16 mouse cellular contexts compared by ENCODE assay signal in genomic region chr7:132793467-132793866, GRCm38 (mm10). TPM values are rescaled to one million over a fixed set of nuclear protein-coding genes. Genes with fewer than 3 reads are reported as not detected.
DNase-seq lines count a peak whose midpoint lies in the region; ATAC-seq lines count a peak whose summit lies in the region.
"Had no signal": no experiment of that assay in that cellular context is flagged by ENCODE, and none has a peak within 500 bp of the region (broad histone marks: within the 10 kb centered on the region; RNA-seq: fewer than 3 reads in every experiment).

No protein-coding gene starts in this region.

- no peak overlapping the region for H3K4me2 ChIP-seq in kidney, embryonic 16.5 days (replicated peaks; ENCODE audit: low read depth, low read length)
- no peak overlapping the region for H3K4me2 ChIP-seq in stomach, embryonic 16.5 days (ENCODE audit: low read depth, low read length)
- H3K4me2 ChIP-seq: forebrain, embryonic 12.5 days; hindbrain, embryonic 13.5 days; liver, embryonic 11.5 days had no signal

- no peaks in the 10 kb centered on the region for H3K27me3 ChIP-seq in kidney, embryonic 16.5 days (ENCODE audit: insufficient read depth, low read length)
- H3K27me3 ChIP-seq in stomach, embryonic 16.5 days (ENCODE audit: control insufficient read depth, insufficient read depth, low read length): no peaks in the 10 kb centered on the region
- H3K27me3 ChIP-seq: forebrain, embryonic 12.5 days; hindbrain, embryonic 13.5 days had no signal

- no peak overlapping the region for H3K4me3 ChIP-seq in kidney, embryonic 16.5 days (ENCODE audit: low read length)
- H3K4me3 ChIP-seq in stomach, embryonic 16.5 days (replicated peaks; ENCODE audit: low read length): no peak overlapping the region
- H3K4me3 ChIP-seq: embryonic facial prominence, embryonic 10.5 days; forebrain, embryonic 12.5 days; hindbrain, embryonic 13.5 days; midbrain, embryonic 10.5 days had no signal

- 53% methylated on average over 6 of the region's 6 CpGs for WGBS in kidney, embryonic 16.5 days
- 62% methylated on average over 6 of the region's 6 CpGs for WGBS in stomach, embryonic 16.5 days

- H3K36me3 ChIP-seq in kidney, embryonic 16.5 days (ENCODE audit: insufficient read depth, low read length): no peaks in the 10 kb centered on the region
- H3K36me3 ChIP-seq in stomach, embryonic 16.5 days (ENCODE audit: control insufficient read depth, insufficient read depth, low read length): no peaks in the 10 kb centered on the region
- H3K36me3 ChIP-seq: hindbrain, embryonic 13.5 days had no signal

- H3K9me3 ChIP-seq in kidney, embryonic 16.5 days (ENCODE audit: low read length): no peaks in the 10 kb centered on the region
- no peaks in the 10 kb centered on the region for H3K9me3 ChIP-seq in stomach, embryonic 16.5 days (replicated peaks; ENCODE audit: control insufficient read depth, low read length)
- H3K9me3 ChIP-seq: embryonic facial prominence, embryonic 10.5 days; forebrain, embryonic 12.5 days; G1E; hindbrain, embryonic 13.5 days; midbrain, embryonic 10.5 days had no signal

- H3K4me1 ChIP-seq in kidney, embryonic 16.5 days (ENCODE audit: insufficient read depth, low read length): peaks cover 16% of the 10 kb centered on the region
- peaks cover 20% of the 10 kb centered on the region for H3K4me1 ChIP-seq in stomach, embryonic 16.5 days (ENCODE audit: control insufficient read depth, insufficient read depth, low read length)

- no peak overlapping the region for H3K9ac ChIP-seq in kidney, embryonic 16.5 days (replicated peaks; ENCODE audit: low read length)
- H3K9ac ChIP-seq in stomach, embryonic 16.5 days (ENCODE audit: low read length): no peak overlapping the region
- H3K9ac ChIP-seq: forebrain, embryonic 12.5 days; hindbrain, embryonic 13.5 days had no signal

- ATAC-seq in kidney, embryonic 16.5 days (ENCODE audit: low FRiP score, low TSS enrichment): 0 out of 2 replicates have a peak, but pooled peaks have one; percentile 32
- ATAC-seq in stomach, embryonic 16.5 days (ENCODE audit: insufficient read depth, low FRiP score): peak; percentile 30; the same call in 1 of the 2 replicates
- ATAC-seq: activated CD4-positive, CD25-positive, alpha-beta regulatory T cell, adult 4 months had no signal

- peak; percentile 45 for DNase-seq in adrenal gland, postnatal 14 days
- no peak for DNase-seq in adrenal gland, postnatal 4 days (ENCODE audit: low spot score in 2 of 2)
- DNase-seq in kidney, adult 8-10 months: no peak
- DNase-seq in lung, postnatal 10 days: peak; percentile 38
- DNase-seq in lung, postnatal 14 days: no peak
- no peak for DNase-seq in frontal cortex, adult 2 months (ENCODE audit: extremely low spot score in 1 of 2, low spot score in 1 of 2)
- DNase-seq: right cerebral cortex, postnatal 25 days had no signal

- no peak overlapping the region for H3K27ac ChIP-seq in kidney, embryonic 16.5 days (ENCODE audit: low read length)
- H3K27ac ChIP-seq in stomach, embryonic 16.5 days (ENCODE audit: low read length): no peak overlapping the region; the same call in 1 of the 2 replicates
- H3K27ac ChIP-seq: embryonic facial prominence, embryonic 10.5 days; forebrain, embryonic 12.5 days; hindbrain, embryonic 13.5 days; midbrain, embryonic 10.5 days had no signal

RNA-seq across cellular contexts. Expression of gene Fam53b, which starts 20.2 kb away (rescaled TPM):
- 64.8 and 65.8 TPM in 2 replicates for total RNA-seq in adrenal gland, postnatal 14 days (2021)
- total RNA-seq in adrenal gland, postnatal 4 days (2021): 10 to 100 TPM; 69.7 to 74.4 TPM
- 22.5 and 23.3 TPM in 2 replicates for polyA plus RNA-seq in kidney, embryonic 16.5 days (2015; fragmentation: Nextera tagmentation; extraction: Ambion mirVana)
- polyA plus RNA-seq in stomach, embryonic 16.5 days (2015; fragmentation: Nextera tagmentation; extraction: Ambion mirVana): 15.1 and 17.4 TPM in 2 replicates
- 14.7 and 18.2 TPM in 2 replicates for polyA plus RNA-seq in frontal cortex, adult 2 months (2012; rRNA removed)

RNA-seq across cellular contexts. Expression of gene Eef1akmt2, which starts 59.0 kb away (rescaled TPM):
- 26.3 and 30.4 TPM in 2 replicates for total RNA-seq in adrenal gland, postnatal 14 days (2021)
- 10 to 100 TPM; 36.0 to 36.2 TPM for total RNA-seq in adrenal gland, postnatal 4 days (2021)
- polyA plus RNA-seq in kidney, embryonic 16.5 days (2015; fragmentation: Nextera tagmentation; extraction: Ambion mirVana): 64.9 and 71.2 TPM in 2 replicates
- polyA plus RNA-seq in stomach, embryonic 16.5 days (2015; fragmentation: Nextera tagmentation; extraction: Ambion mirVana): 54.3 and 56.5 TPM in 2 replicates
- polyA plus RNA-seq in frontal cortex, adult 2 months (2012; rRNA removed): 45.1 and 49.4 TPM in 2 replicates

Comparison
In these comparisons a context has a peak if more than half of its experiments do, and no peak if none do; other contexts are left out.
1. DNase-seq: peak in adrenal gland, postnatal 14 days (single experiment) and lung, postnatal 10 days (single experiment); none in adrenal gland, postnatal 4 days (0 of 2), kidney, adult 8-10 months (0 of 2), lung, postnatal 14 days (single experiment) and frontal cortex, adult 2 months (0 of 2).